Mouse (Mus musculus) hindlimb bud, embryonic 11.5 days (tissue): ENCODE data around the gene Ulk4.

Experiments used
- DNase-seq: peaks from one replicate; pipeline ENCODE4 v3.0.0-alpha.2; 2012; ENCODE audit warnings: low read depth, low spot score; ENCODE audit errors: extremely low spot score

The Ulk4 gene

DNA sequence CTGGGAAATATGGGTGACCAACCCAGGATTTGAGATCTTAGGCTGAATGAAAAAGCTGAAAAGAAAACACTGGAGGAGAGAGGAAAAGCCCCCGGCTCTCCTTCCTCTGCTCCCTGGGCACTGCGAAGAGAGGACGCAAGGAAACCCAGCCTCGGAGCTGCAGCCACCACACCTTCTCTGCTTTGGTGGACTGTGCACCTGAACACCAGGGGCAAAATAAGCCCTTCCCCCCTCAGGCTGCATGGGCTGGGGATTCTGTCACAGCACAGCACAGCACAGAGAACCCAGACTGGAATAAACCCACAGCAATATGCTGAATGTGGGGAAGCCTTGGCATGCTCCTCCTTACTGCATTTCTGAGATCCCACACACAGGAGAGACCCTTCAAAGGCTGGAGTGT lies 81.9 kb downstream of the Ulk4 start:
- no peak for DNase-seq

DNA sequence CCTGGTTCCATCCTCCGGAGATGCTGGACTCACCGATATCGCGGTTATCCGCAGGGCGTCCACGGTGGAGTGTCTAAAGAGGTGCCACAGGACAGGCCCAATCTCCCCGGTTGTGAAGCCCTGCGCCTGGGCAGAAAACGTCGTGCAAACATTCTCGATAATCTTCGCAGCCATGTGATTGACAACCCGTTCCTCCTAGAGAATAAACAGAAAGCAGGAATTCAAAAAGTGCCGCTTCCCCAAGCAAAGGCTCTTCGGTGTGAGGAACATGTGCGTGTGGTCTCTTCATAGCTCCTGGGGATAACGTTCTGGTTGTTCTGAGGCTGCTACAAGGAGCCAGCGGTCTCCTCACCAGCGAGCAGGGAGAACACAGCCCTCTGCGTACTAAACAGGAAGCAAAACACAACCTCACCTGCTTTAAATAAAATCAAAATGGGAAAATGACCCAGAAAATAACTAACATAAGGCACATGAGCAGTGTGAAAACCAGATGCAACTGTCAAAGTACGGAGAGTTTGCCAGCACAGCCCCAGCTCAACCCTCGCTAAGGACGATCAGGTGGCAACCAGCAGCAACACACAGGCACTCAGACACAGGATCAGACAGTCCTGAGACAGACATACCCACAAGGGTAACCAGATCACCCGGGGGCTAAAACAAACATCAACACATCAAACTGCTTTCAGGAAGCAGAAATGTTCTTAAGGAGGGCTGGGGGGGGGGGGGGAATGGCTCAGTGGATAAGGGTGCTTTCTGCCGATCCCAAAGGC lies 84.2 kb downstream of the Ulk4 start:
- DNase-seq, result no peak

DNA sequence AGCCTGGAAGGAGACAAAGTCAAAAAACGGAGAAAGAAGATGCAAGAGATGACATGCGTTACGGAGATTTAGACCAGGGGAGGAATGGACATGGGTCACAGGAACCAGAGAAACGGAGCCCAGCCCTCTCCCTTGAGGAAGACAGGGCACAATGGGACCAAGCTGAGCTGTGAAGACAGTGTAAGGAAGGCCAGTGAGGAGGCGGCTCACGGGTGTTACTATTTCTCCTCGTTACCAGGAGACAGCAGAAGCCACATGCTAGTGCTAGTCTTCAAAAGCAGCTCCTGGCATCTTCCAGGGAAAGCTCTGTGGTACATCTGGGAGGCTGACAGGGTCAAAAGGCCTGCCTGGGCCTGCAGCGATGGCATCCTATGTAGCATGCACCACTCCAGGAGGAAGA lies 89.2 kb downstream of the Ulk4 start:
- DNase-seq, result no peak

DNA sequence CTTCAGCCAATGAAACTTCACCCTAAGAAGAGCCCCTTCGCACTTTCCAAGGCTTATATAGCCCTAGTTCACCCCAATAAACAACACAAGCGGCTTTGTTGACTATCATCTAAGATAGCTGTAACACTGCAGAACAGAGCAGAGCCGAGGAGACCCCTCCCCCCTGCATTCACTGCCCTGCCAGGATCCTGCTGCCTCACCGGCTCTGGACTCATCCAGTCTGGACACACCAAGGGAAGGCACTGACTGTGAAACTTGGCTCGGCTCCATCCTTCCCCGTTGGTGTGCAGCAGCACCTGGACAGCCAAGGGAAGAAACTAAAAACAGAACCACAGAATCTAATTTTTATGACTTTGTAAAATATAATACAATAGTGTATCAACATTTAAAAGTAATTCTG lies 91.2 kb downstream of the Ulk4 start:
- DNase-seq, result no peak

DNA sequence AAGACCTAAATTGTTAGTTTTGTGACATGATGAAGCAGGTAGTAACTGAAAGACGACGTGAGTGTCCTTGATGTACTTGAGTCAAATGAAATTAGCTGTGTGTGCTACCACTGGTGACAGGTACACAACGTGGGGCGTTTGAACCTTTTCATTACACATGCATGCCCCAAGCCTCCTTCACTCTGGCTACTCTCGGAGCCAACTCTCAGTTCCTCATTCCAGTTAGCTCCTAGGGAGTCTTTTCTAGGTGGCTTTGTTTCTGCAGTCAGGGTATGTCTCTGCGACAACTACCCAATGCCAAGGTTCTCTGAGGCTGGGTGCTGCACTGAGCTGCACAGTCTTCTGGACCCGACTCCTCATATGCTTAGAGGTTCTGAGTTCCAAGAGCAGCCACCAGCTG lies 100.6 kb downstream of the Ulk4 start:
- DNase-seq, result no peak

DNA sequence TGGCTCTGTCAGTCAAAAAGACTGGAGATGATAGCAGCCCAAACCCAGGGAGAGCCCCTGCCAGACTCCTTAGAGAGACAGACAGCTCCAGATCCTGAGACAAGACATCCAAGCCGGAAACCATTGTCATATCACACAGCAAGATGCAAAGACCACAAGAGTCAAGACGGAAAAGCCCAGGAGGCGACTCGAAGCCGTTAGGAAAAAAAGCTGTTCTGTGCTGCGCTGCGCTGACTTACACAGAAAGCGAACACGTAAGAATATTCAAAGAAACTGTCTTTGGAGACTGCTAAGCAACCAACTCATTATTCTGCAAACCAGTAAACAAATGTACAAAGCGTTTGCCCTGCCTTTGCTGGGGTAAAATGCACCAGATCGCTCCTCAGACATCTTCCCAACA lies 101.8 kb downstream of the Ulk4 start:
- DNase-seq, result no peak

DNA sequence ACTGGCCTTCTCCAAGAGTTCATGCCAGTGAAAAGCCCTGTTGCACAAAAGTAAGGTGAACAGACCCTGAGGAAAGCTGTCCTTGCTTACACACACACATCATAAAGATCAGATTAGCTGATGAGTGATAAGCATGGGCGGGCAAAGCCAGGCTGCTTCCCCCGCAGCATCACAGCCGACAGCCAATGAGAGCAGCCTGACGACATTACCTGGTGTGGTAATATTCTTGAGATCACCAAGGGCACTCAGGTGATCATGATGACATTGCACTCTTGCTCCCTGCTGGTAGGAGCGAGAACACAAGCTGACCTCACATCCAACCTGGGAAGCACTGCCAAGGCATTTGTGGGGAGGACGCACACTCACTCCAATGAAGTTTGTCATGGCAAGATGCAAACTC lies 104.9 kb downstream of the Ulk4 start:
- no peak for DNase-seq

DNA sequence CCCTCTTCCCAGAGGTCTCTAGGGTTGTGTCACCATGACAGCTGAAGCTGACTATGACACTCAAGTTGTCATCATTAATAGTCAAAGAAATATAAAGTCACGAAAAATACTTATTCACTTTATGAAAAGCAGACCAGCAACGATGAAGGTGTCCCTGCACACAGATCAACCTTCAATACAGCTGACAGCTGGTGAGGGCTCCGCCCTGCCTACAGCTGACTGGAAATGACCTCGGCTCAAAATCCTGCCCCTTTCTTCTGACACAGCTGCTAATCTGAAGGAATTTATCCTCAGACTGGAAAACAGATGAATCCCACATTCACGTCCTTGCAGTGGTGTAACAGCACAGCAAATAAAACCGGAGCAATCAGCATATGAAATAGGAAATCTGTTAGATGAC lies 105.4 kb downstream of the Ulk4 start:
- DNase-seq, result no peak

DNA sequence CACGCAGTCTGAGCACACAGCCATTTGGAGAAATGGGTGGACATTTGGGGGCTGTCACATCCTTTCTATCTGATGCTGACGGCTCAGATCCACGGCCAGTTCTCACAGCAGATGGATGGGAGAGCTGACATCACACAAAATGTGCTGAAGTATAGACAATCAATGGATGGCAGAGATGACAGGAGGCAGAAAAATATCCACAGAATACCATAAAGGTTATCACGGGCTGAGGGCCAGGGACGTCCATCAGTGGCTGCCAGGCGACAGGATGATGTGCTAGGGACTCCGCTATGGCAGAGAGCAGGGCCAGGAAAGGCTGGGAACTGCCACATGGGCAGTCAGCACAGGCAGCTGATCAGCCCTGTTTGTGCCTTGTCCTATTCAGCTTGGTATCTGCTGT lies 112.4 kb downstream of the Ulk4 start:
- no peak for DNase-seq

DNA sequence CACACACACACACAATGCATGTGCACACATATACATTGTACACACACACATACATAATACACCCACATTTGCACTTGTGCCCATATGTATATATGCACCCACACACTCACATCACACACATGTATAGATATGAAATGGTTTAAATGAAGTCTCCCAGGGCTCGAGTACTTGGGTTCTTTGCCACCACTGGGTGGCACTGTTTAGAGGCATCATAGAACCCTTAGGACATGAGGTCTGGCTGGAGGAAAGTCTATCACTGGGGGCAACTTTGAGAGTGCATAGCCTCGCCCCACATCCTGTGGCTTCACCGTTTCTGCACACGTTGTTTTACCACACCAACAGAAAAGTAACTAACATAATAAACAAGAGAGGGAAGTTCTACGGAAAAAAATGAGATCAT lies 114.2 kb downstream of the Ulk4 start:
- no peak for DNase-seq

DNA sequence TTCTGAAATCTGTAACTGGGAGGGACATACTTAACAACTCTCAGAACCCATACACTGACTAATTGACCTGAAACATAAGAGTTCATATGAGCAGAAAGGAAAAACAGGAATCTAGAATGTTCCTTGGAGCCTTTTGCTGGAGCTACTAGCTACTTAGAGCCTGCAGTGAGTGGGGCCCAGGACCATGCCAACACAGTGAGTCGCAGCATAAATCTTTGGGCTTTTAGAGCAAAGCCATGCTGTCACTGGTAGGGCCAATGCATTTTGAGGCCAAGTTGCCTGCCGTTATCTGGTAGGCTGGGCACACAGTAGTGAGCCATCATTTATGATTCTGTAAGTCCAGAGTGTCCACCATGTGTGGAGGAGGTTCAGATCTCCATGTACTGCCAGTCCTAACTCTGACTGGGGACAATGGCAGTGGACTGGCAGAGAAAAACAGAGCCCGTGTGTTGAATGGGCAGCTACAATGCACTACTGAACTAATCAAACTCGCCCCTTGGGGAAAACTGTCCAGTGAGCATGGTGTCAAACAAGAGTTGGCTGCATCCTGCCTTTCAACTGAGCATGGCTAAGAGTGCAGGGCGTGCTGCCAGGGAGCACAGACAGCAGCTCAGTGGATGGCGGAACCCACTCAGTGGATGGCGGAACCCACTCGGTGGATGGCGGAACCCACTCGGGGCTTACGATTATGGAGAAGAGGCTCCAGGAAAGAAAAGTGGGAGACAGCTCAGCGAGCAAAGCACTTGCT lies 115.0 kb downstream of the Ulk4 start:
- no peak for DNase-seq

DNA sequence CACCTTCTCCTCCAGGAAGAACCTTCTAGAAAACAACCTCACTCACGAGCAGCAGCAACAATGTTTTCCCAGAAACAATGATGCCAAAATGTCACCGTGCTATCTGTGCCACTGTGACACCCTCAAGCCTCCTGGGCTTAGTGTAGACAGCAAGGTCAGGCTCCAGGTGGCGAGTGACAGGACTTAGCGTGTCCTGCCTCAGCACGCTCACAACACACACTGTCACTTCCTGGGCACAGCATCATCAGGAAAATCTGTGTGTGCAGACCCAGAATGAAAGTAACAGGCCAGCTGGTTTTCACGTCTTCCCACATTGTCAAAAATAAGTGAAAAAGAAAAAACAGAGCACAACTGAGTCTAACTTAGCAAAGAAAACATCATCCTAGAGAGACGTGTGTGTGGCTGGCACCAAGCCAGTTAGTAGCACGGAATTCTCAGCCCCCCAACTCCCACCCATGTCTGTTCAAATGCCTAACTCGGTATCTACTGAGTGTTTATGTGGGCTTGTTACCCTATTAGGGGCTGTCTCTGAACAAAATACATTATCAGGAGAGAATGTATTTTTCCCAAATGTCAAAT lies 120.7 kb downstream of the Ulk4 start:
- no peak for DNase-seq

DNA sequence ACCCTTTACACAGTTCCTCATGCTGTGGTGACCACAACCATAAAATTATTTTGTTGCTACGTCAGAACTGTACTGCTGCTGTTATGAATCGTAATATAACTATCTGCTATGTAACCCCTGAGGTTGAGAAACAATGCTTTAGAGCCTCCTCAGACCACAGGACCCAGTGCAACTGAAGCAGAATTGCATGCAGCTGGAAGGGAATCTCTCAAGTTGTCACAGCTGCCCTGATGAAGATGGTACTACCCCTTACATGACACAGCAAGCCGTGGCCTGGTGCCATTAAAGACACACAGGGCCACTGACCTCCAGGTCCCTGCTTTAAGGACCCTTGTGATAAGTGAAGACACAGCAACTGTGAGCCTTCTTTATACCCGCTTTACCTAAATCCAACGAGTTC lies 123.7 kb downstream of the Ulk4 start:
- no peak for DNase-seq

DNA sequence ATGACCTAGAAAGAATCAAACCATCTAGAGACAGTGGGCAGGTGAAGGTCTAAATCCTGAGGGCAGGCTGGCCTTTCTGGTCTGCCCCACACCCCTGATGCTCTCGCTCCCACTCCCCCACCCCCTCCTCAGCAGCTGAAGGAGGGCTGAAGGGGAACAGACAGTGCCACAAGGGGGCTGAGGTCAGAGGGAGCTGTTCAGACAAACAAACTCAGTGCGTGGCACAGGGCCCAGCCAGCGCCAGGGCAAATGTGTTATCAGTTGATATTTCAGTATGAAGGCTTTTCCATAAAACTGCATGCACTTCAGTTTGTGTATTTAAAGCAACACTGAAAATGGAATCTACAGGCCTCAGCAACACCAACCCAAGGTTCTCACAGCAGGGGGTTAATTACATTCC lies 128.4 kb downstream of the Ulk4 start:
- no peak for DNase-seq

DNA sequence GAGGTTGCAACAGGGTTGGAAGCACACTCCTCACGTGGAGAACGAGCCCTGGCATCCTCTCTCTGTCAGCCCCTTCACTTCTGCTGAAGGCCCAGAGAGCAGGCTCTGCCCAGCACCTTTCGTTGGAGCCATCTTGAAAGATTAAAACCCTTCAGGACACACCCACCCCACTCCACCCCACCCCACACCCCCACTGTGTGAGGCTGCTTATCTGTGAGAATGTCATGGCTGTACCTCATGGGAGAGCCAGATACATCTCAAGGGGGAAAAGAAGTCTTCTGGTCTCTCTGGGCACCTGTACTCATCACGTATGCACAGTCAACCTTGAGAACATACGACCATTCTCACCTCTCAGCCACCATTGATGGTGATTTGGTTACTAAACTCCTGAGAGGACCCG lies 133.8 kb downstream of the Ulk4 start:
- DNase-seq, result no peak

DNA sequence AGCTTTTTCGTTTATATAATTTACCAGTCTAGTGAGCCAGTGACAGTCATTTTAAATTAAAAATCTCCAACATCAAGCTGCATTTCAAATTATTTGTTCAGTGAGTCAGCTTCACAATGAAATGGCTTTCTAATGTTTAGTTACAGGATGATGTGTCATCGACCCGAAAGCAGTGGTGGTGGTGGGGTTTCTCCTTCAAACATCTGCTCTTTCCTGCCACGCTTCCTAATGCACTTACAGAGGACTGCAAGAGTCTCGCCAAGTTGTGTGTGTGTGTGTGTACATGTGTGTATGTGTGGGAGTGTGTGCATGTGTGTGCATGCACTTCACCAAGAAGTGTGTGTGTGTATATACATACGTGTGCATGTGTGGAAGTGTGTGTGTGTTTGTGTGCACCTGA lies 144.4 kb downstream of the Ulk4 start:
- no peak for DNase-seq

DNA sequence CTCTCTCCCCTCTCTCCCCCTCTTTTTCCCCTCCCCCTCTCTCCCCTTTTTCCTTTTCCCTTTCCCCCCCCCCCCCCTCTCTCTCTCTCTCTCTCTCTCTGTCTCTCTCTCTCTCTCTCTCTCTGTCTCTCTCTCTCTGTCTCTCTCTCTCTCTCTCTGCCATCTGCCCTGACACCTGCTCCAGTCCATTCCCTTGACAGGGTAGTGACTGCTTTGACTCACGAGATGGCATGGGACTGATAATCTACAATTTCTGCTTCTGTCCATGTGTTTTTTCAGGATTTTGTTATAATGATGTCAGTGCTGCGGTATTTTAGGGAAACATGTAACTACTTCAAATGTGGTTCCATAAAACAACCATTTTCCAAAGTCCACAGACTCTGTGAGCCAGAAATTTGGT lies 147.5 kb downstream of the Ulk4 start:
- no peak for DNase-seq

DNA sequence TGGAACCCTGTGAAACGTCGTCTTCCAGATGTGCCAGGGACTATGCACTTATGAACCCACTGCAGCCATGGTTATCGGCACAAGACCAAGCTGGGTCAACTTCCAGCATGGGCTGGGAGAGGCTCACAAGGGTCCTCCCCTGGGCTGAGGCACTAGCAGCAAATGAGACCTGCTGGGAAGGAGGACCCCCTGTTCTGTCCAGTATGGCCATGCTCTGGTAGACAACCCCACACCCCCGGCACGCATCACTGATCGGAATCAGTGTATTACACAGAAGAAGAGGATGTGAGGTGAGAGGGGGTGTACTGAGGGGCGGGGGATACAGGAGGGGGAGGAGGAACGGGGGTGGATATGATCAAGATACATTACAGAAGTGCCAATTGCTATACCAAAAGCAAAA lies 148.1 kb downstream of the Ulk4 start:
- DNase-seq, result no peak

DNA sequence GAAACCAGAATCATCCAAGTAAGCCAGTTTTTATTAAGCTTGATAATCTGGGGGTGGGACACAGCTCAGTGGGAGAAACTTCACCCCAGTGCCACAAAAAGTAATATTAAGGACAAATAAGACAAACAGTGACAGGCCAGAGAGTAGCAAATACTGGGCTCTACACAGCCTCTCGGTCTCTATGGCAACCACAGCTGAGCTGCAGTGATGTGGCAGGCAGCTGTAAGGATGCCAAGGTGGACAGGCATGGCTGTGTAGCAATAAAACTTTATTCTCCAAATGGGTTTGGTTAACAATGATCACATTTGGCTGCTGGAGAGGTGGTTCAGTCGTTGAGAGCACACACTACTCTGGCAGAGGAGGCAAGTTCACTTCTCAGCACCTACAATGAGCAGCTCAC lies 150.0 kb downstream of the Ulk4 start:
- DNase-seq, result no peak

DNA sequence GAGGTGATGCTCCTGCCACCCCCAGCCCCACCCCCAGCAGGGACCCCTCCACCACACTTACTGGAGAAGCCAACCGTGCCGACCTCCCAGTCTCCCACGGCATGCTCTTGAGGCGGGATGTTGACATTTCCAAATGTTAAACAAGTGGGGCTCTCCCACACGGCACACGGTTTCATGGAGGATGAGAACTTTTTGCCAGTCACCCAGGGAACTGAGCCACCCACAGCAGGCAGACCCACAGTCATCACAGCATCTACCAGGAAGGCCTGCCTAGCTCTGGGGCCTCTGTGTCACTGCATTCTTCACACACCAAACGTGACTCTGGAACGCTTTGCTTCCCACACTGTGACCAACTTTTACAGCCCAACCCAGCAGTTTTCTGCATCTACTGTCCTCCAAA lies 152.3 kb downstream of the Ulk4 start:
- no peak for DNase-seq

DNA sequence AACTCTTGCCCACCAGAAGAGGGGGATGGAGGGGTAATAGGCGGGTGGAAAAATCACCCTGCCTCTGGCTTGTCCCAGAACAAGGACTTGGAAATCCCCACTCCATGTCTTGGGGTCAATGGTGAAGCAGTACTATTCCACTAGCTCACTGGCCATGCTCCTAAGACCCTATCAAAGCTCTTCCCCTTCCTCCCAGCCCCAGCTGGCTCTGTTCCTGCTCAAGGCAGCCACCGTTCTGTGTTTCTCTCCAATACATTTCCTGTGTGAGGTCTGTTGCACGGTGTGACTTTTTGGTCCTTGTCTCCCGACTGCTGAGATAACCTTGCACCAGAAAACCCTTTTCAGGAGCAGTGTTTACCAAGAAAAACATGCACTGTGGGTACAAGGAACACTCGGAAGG lies 155.0 kb downstream of the Ulk4 start:
- no peak for DNase-seq

DNA sequence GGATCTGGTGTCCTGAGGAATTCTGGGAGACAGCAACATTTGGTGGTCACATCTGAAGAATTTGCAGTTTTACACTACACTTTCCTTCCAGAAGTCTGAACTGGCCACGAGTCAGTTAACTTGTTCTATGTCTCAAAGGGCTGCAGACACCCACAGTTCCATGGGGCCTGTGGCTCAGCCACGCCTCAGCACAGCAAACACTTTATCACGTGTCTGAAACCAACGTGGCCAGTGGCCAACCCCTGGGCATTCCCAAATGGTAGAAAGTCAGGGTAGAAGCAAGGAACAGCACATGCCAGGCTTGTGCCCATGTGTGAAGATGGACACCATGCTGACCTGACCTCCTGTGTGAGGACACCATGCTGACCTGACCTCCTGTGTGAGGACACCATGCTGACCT lies 159.1 kb downstream of the Ulk4 start:
- no peak for DNase-seq
